Mouse (Mus musculus): Measurements from ENCODE around the gene Grxcr1. TPM values are rescaled to one million over a fixed set of nuclear protein-coding genes. Genes with fewer than 3 reads are reported as not detected.

Gene Grxcr1
- polyA plus RNA-seq, 1 experiment: not detected

GRCm38 (mm10) chr5:68070308-68070707 lies 38.7 kb downstream of the Grxcr1 start:
- no peak for TF ChIP-seq GATA1 (IDR thresholded peaks at IDR 0.05; ENCODE audit: borderline replicate concordance, low read length)
- TF ChIP-seq FLI1 (IDR thresholded peaks at IDR 0.05; ENCODE audit: low read length): no peak
- H3K36me3 ChIP-seq (replicated peaks; ENCODE audit: low read length): no peaks in the 10 kb centered on the region
- no peaks in the 10 kb centered on the region for H3K4me1 ChIP-seq
- peaks cover 3% of the 10 kb centered on the region; the same call in 1 of the 2 replicates for H3K9me3 ChIP-seq
- peaks cover 2% of the 10 kb centered on the region for H3K27me3 ChIP-seq (replicated peaks)
- no peak overlapping the region for H3K4me3 ChIP-seq (replicated peaks)

GRCm38 (mm10) chr5:68071857-68072256 lies 40.2 kb downstream of the Grxcr1 start:
- Histone ChIP-seq H3K4me1 (no peaks in the 10 kb centered on the region), H3K4me3 (replicated peaks) (no peak overlapping the region), H3K27me3 (replicated peaks) (peaks cover 2% of the 10 kb centered on the region), H3K9me3 (peaks cover 2% of the 10 kb centered on the region; the same call in 1 of the 2 replicates), H3K36me3 (replicated peaks; ENCODE audit: low read length) (no peaks in the 10 kb centered on the region)
- TF ChIP-seq GATA1 (IDR thresholded peaks at IDR 0.05; ENCODE audit: borderline replicate concordance, low read length) (no peak), FLI1 (IDR thresholded peaks at IDR 0.05; ENCODE audit: low read length) (no peak)

GRCm38 (mm10) chr5:68086535-68087098 lies 55.0 kb downstream of the Grxcr1 start:
- H3K9me3 ChIP-seq: peaks cover 3% of the 10 kb centered on the region; the same call in 1 of the 2 replicates
- no peaks in the 10 kb centered on the region for H3K4me1 ChIP-seq
- no peaks in the 10 kb centered on the region for H3K27me3 ChIP-seq (replicated peaks)
- H3K36me3 ChIP-seq (replicated peaks; ENCODE audit: low read length): no peaks in the 10 kb centered on the region
- H3K4me3 ChIP-seq (replicated peaks): no peak overlapping the region
- TF ChIP-seq GATA1 (IDR thresholded peaks at IDR 0.05; ENCODE audit: borderline replicate concordance, low read length) (no peak), FLI1 (IDR thresholded peaks at IDR 0.05; ENCODE audit: low read length) (no peak)

- H3K4me3 ChIP-seq (replicated peaks): no peak overlapping the region
- H3K9me3 ChIP-seq: peaks cover 3% of the 10 kb centered on the region; the same call in 1 of the 2 replicates
- no peaks in the 10 kb centered on the region for H3K4me1 ChIP-seq
- no peaks in the 10 kb centered on the region for H3K27me3 ChIP-seq (replicated peaks)
- H3K36me3 ChIP-seq (replicated peaks; ENCODE audit: low read length): no peaks in the 10 kb centered on the region
- no peak for TF ChIP-seq GATA1 (IDR thresholded peaks at IDR 0.05; ENCODE audit: borderline replicate concordance, low read length)
- TF ChIP-seq FLI1 (IDR thresholded peaks at IDR 0.05; ENCODE audit: low read length): no peak
These were observed 55.5 kb downstream of the Grxcr1 start for GRCm38 (mm10) chr5:68087174-68087573.

GRCm38 (mm10) chr5:68093085-68093484 lies 61.5 kb downstream of the Grxcr1 start:
- H3K4me1 ChIP-seq: peaks cover 5% of the 10 kb centered on the region; the same call in 1 of the 2 replicates
- H3K9me3 ChIP-seq: no peaks in the 10 kb centered on the region
- no peaks in the 10 kb centered on the region for H3K36me3 ChIP-seq (replicated peaks; ENCODE audit: low read length)
- H3K4me3 ChIP-seq (replicated peaks): no peak overlapping the region
- TF ChIP-seq FLI1 (IDR thresholded peaks at IDR 0.05; ENCODE audit: low read length) (no peak), GATA1 (IDR thresholded peaks at IDR 0.05; ENCODE audit: borderline replicate concordance, low read length) (no peak)
- H3K27me3 ChIP-seq (replicated peaks): peaks cover 5% of the 10 kb centered on the region

DNA sequence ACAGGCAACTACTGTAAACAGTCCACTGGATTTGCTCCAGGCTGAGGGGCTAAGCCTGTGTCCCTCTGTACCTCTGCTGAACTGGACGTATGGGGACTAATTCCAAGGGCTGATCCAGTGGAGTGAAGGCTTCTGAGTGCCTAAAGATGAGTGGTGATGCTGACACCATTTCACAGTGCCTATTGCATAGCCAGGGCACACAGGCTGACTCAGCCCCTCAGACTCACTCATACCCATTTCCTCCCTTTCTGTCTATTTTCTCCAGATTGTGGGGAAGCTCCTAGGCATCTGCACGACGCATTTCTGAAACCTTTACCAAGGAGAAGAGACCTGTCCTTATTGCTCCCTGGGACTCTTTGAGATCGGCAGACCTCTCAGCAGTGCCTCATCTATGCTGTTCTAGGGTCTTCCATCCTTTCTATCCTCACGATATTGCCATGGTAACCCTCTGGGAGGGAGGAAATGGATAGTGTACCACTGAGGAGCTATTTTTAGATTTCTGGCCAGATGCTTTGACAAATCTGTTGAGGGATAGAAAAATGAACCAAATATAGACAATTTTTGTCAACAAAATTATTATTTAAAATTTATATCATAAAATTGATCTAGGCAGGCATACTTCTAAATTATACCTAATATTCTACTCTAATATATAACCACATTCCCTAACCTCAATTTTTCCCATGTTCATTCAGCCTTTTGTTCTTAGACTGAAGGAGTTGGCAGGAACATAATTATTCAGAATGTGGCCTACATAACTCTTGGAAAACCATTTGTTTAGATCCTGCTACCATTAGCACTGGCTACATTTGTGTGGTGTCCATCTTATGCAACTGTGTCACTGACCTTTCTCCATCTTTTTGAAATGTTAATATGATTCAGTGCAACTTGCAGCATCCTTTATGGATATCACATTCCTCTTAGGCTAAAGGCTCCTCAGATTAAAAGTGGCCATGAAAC lies 66.3 kb downstream of the Grxcr1 start:
- H3K36me3 ChIP-seq (replicated peaks; ENCODE audit: low read length): no peaks in the 10 kb centered on the region
- no peak overlapping the region for H3K4me3 ChIP-seq (replicated peaks)
- H3K27me3 ChIP-seq (replicated peaks): peaks cover 5% of the 10 kb centered on the region
- no peak for TF ChIP-seq FLI1 (IDR thresholded peaks at IDR 0.05; ENCODE audit: low read length)
- no peak for TF ChIP-seq GATA1 (IDR thresholded peaks at IDR 0.05; ENCODE audit: borderline replicate concordance, low read length)
- no peaks in the 10 kb centered on the region for H3K9me3 ChIP-seq
- peaks cover 5% of the 10 kb centered on the region; the same call in 1 of the 2 replicates for H3K4me1 ChIP-seq

- peaks cover 7% of the 10 kb centered on the region for H3K4me1 ChIP-seq
- H3K27me3 ChIP-seq (replicated peaks): peaks cover 4% of the 10 kb centered on the region
- H3K36me3 ChIP-seq (replicated peaks; ENCODE audit: low read length): no peaks in the 10 kb centered on the region
- H3K9me3 ChIP-seq: no peaks in the 10 kb centered on the region
- TF ChIP-seq FLI1 (IDR thresholded peaks at IDR 0.05; ENCODE audit: low read length) (no peak), GATA1 (IDR thresholded peaks at IDR 0.05; ENCODE audit: borderline replicate concordance, low read length) (no peak)
- H3K4me3 ChIP-seq (replicated peaks): no peak overlapping the region
These were observed 80.9 kb downstream of the Grxcr1 start for GRCm38 (mm10) chr5:68112430-68113036.

GRCm38 (mm10) chr5:68120880-68121279 lies 89.2 kb downstream of the Grxcr1 start:
- Histone ChIP-seq H3K4me1 (no peaks in the 10 kb centered on the region), H3K36me3 (replicated peaks; ENCODE audit: low read length) (no peaks in the 10 kb centered on the region), H3K9me3 (no peaks in the 10 kb centered on the region), H3K4me3 (replicated peaks) (no peak overlapping the region), H3K27me3 (replicated peaks) (peaks cover 2% of the 10 kb centered on the region)
- TF ChIP-seq GATA1 (IDR thresholded peaks at IDR 0.05; ENCODE audit: borderline replicate concordance, low read length) (no peak), FLI1 (IDR thresholded peaks at IDR 0.05; ENCODE audit: low read length) (no peak)

DNA sequence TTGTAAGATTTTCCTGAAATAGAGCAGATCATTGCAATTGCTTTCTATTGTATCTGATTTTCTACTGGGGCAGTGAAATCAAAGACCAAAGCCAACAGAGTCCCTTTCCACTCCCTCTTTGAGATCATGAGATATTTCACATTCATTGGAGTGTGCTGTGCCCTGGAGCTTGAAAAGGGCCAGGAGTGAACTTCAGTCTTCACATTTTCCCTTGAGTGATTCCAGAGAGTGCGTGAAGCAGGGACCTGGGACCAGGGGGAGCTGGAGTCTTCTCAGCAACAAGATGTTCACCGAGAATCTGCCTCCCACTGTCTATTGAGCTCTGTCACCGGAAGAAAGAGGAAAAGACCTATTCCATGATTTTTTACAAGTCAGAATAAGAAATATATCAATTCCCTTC lies 91.2 kb downstream of the Grxcr1 start:
- TF ChIP-seq FLI1 (IDR thresholded peaks at IDR 0.05; ENCODE audit: low read length) (no peak), GATA1 (IDR thresholded peaks at IDR 0.05; ENCODE audit: borderline replicate concordance, low read length) (no peak)
- Histone ChIP-seq H3K36me3 (replicated peaks; ENCODE audit: low read length) (no peaks in the 10 kb centered on the region), H3K4me1 (no peaks in the 10 kb centered on the region), H3K4me3 (replicated peaks) (no peak overlapping the region), H3K9me3 (no peaks in the 10 kb centered on the region), H3K27me3 (replicated peaks) (no peaks in the 10 kb centered on the region)
